In the genomic region with DNA sequence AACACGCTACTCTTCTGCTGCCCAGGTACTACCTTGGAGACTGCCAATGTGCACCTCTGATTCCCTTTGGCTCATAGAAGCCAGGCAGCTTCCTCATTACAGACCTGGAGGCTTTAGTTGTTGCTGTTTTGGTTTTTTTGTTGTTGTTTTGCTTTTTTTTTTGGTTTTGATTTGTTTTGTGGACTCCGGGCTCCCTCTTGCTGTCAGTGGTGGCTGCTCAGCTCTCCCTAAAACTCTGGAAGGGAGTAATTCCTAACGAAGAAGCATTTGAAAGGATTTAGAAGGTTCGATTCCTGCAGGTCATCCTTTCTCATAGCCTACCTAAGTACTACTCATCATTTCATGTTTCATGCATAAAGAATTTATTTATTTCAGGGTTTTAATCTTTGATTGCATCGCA, we compare ENCODE assay signal across 28 mouse cellular contexts. TPM values are rescaled to one million over a fixed set of nuclear protein-coding genes. Genes with fewer than 3 reads are reported as not detected.
DNase-seq lines count a peak whose midpoint lies in the region; ATAC-seq and TF ChIP-seq lines count a peak whose summit lies in the region.
"Had no signal": no experiment of that assay in that cellular context is flagged by ENCODE, and none has a peak within 500 bp of the region (broad histone marks: within the 10 kb centered on the region; RNA-seq: fewer than 3 reads in every experiment).

No protein-coding gene starts in this region.

- H3K36me3 ChIP-seq in hindbrain, postnatal 0 days (ENCODE audit: insufficient read depth, low read length) = no peaks in the 10 kb centered on the region
- no peaks in the 10 kb centered on the region for H3K36me3 ChIP-seq in hindbrain, embryonic 11.5 days (ENCODE audit: control insufficient read depth, insufficient read depth, low read length)
- no peaks in the 10 kb centered on the region for H3K36me3 ChIP-seq in stomach, postnatal 0 days (ENCODE audit: control insufficient read depth, insufficient read depth, low read length)
- H3K36me3 ChIP-seq: embryonic facial prominence, embryonic 10.5 days; embryonic facial prominence, embryonic 13.5 days; forebrain, embryonic 12.5 days; forebrain, embryonic 15.5 days; heart, embryonic 12.5 days; heart, embryonic 15.5 days; hindbrain, embryonic 12.5 days; hindbrain, embryonic 15.5 days had no signal

- no peak overlapping the region for H3K4me2 ChIP-seq in hindbrain, postnatal 0 days (ENCODE audit: low read depth, low read length)
- H3K4me2 ChIP-seq in hindbrain, embryonic 11.5 days (replicated peaks; ENCODE audit: low read depth, low read length) = no peak overlapping the region
- no peak overlapping the region for H3K4me2 ChIP-seq in stomach, postnatal 0 days (replicated peaks; ENCODE audit: low read depth)
- H3K4me2 ChIP-seq: embryonic facial prominence, embryonic 13.5 days; forebrain, embryonic 12.5 days; forebrain, embryonic 15.5 days; heart, embryonic 12.5 days; heart, embryonic 15.5 days; hindbrain, embryonic 12.5 days; hindbrain, embryonic 15.5 days had no signal

- no peak overlapping the region for H3K9ac ChIP-seq in hindbrain, postnatal 0 days (replicated peaks; ENCODE audit: low read length)
- H3K9ac ChIP-seq in hindbrain, embryonic 11.5 days (ENCODE audit: low read depth, low read length) = no peak overlapping the region
- H3K9ac ChIP-seq in stomach, postnatal 0 days (ENCODE audit: low read length) = no peak overlapping the region
- H3K9ac ChIP-seq: embryonic facial prominence, embryonic 13.5 days; forebrain, embryonic 12.5 days; forebrain, embryonic 15.5 days; heart, embryonic 12.5 days; heart, embryonic 15.5 days; hindbrain, embryonic 12.5 days; hindbrain, embryonic 15.5 days had no signal

- TF ChIP-seq EP300 in stomach, postnatal 0 days (optimal IDR thresholded peaks at IDR 0.05) = no peak

- H3K27me3 ChIP-seq in hindbrain, postnatal 0 days (ENCODE audit: insufficient read depth, low read length) = no peaks in the 10 kb centered on the region
- H3K27me3 ChIP-seq in hindbrain, embryonic 11.5 days (ENCODE audit: control insufficient read depth, insufficient read depth, low read length) = no peaks in the 10 kb centered on the region
- no peaks in the 10 kb centered on the region for H3K27me3 ChIP-seq in stomach, postnatal 0 days (ENCODE audit: control insufficient read depth, insufficient read depth, low read length)
- H3K27me3 ChIP-seq: embryonic facial prominence, embryonic 13.5 days; forebrain, embryonic 12.5 days; forebrain, embryonic 15.5 days; heart, embryonic 12.5 days; heart, embryonic 15.5 days; hindbrain, embryonic 12.5 days; hindbrain, embryonic 15.5 days had no signal

- TF ChIP-seq POLR2A in cortical plate, adult 2 months (IDR thresholded peaks at IDR 0.05; ENCODE audit: extremely low read depth, insufficient read depth, low read length) = no peak

- DNase-seq in hindbrain, postnatal 0 days (ENCODE audit: low spot score) = no peak
- no peak for DNase-seq in hindbrain, embryonic 11.5 days (ENCODE audit: low spot score)
- DNase-seq in left cerebral cortex, adult 2 months (ENCODE audit: extremely low spot score in 1 of 2, low spot score in 2 of 2) = no peak
- DNase-seq in left cerebral cortex, postnatal 14 days (ENCODE audit: low spot score in 2 of 2) = no peak
- no peak for DNase-seq in stomach, postnatal 0 days (ENCODE audit: low spot score)
- DNase-seq: adrenal gland, adult 2 months; adrenal gland, postnatal 14 days; cerebellum, adult 11 months; cerebellum, adult 2 months; cerebellum, adult 9-11 months; cerebellum, postnatal 25 days; embryo, embryonic 11 days; gastrocnemius, adult 2 months; gastrocnemius, postnatal 14 days; heart, adult 11 months; heart, postnatal 10 days; heart, postnatal 36 days had no signal

- H3K9me3 ChIP-seq in hindbrain, postnatal 0 days (ENCODE audit: low read length) = no peaks in the 10 kb centered on the region
- no peaks in the 10 kb centered on the region for H3K9me3 ChIP-seq in hindbrain, embryonic 11.5 days (ENCODE audit: control insufficient read depth, low read length)
- H3K9me3 ChIP-seq in stomach, postnatal 0 days (ENCODE audit: control insufficient read depth, low read length) = no peaks in the 10 kb centered on the region
- H3K9me3 ChIP-seq: embryonic facial prominence, embryonic 10.5 days; embryonic facial prominence, embryonic 13.5 days; forebrain, embryonic 12.5 days; forebrain, embryonic 15.5 days; heart, embryonic 12.5 days; heart, embryonic 15.5 days; hindbrain, embryonic 12.5 days; hindbrain, embryonic 15.5 days had no signal

- no peaks in the 10 kb centered on the region for H3K4me1 ChIP-seq in hindbrain, postnatal 0 days (ENCODE audit: insufficient read depth, low read length)
- H3K4me1 ChIP-seq in hindbrain, embryonic 11.5 days (replicated peaks; ENCODE audit: control insufficient read depth, insufficient read depth, low read length) = no peaks in the 10 kb centered on the region
- no peaks in the 10 kb centered on the region for H3K4me1 ChIP-seq in cortical plate, adult 2 months (ENCODE audit: control insufficient read depth, insufficient read depth, low read length)
- no peaks in the 10 kb centered on the region for H3K4me1 ChIP-seq in stomach, postnatal 0 days (replicated peaks; ENCODE audit: control insufficient read depth, insufficient read depth)
- H3K4me1 ChIP-seq: embryonic facial prominence, embryonic 10.5 days; embryonic facial prominence, embryonic 13.5 days; forebrain, embryonic 12.5 days; forebrain, embryonic 15.5 days; hindbrain, embryonic 12.5 days; hindbrain, embryonic 15.5 days had no signal

- TF ChIP-seq CTCF in hindbrain, postnatal 0 days (IDR thresholded peaks at IDR 0.05; ENCODE audit: low read depth) = peak; percentile 39
- peak; percentile 36 for TF ChIP-seq CTCF in left cerebral cortex, adult 2 months (IDR thresholded peaks at IDR 0.05)
- TF ChIP-seq CTCF in cortical plate, adult 2 months (IDR thresholded peaks at IDR 0.05; ENCODE audit: extremely low read depth, insufficient read depth, low read length) = 0 out of 2 replicates have a peak, but pooled peaks have one; percentile 12
- peak; percentile 22; the same call in 1 of the 2 replicates for TF ChIP-seq CTCF in stomach, postnatal 0 days (IDR thresholded peaks at IDR 0.05; ENCODE audit: low read depth)

- intact Hi-C loops in left cerebral cortex, adult 2 months (cut with DNase I) = no loop called here
- intact Hi-C loops in left cerebral cortex, postnatal 14 days (cut with DNase I) = no loop called here

- H3K27ac ChIP-seq in hindbrain, postnatal 0 days = no peak overlapping the region
- H3K27ac ChIP-seq in hindbrain, embryonic 11.5 days (ENCODE audit: low read depth, low read length) = no peak overlapping the region
- H3K27ac ChIP-seq in left cerebral cortex, adult 2 months = no peak overlapping the region
- no peak overlapping the region for H3K27ac ChIP-seq in cortical plate, adult 2 months (ENCODE audit: insufficient read depth, low read length)
- no peak overlapping the region for H3K27ac ChIP-seq in stomach, postnatal 0 days (replicated peaks)
- H3K27ac ChIP-seq: embryonic facial prominence, embryonic 10.5 days; embryonic facial prominence, embryonic 13.5 days; forebrain, embryonic 12.5 days; forebrain, embryonic 15.5 days; gastrocnemius, adult 2 months; heart, embryonic 15.5 days; hindbrain, embryonic 12.5 days; hindbrain, embryonic 15.5 days had no signal

- no peak for ATAC-seq in hindbrain, postnatal 0 days
- no peak for ATAC-seq in hindbrain, embryonic 11.5 days (ENCODE audit: low FRiP score)
- no peak for ATAC-seq in stomach, postnatal 0 days (ENCODE audit: low FRiP score, low TSS enrichment)
- ATAC-seq: CD4-positive, CD25-positive, alpha-beta regulatory T cell, adult 4 months; forebrain, embryonic 15.5 days had no signal

- H3K4me3 ChIP-seq in hindbrain, postnatal 0 days (ENCODE audit: low read length) = no peak overlapping the region
- H3K4me3 ChIP-seq in hindbrain, embryonic 11.5 days (ENCODE audit: low read depth, low read length) = no peak overlapping the region
- no peak overlapping the region for H3K4me3 ChIP-seq in left cerebral cortex, adult 2 months
- H3K4me3 ChIP-seq in cortical plate, adult 2 months (ENCODE audit: insufficient read depth, low read length) = no peak overlapping the region
- H3K4me3 ChIP-seq in stomach, postnatal 0 days (ENCODE audit: low read depth, low read length) = no peak overlapping the region
- H3K4me3 ChIP-seq: embryonic facial prominence, embryonic 10.5 days; embryonic facial prominence, embryonic 13.5 days; erythroblast, embryonic 14.5 days; forebrain, embryonic 12.5 days; forebrain, embryonic 15.5 days; gastrocnemius, adult 2 months; heart, embryonic 12.5 days; heart, embryonic 15.5 days; hindbrain, embryonic 12.5 days; hindbrain, embryonic 15.5 days had no signal

- WGBS in hindbrain, postnatal 0 days = 88% methylated on average over 5 of the region's 5 CpGs
- WGBS in hindbrain, embryonic 11.5 days = 89% methylated on average over 5 of the region's 5 CpGs
- 87% methylated on average over 5 of the region's 5 CpGs for WGBS in stomach, postnatal 0 days

RNA-seq across cellular contexts. Expression of a gene that starts 42.4 kb away (rescaled TPM):
- total RNA-seq in hindbrain, postnatal 0 days (2014; rRNA removed) = 5.1 and 6.6 TPM in 2 replicates
- 5.8 and 6.1 TPM in 2 replicates for polyA plus RNA-seq in hindbrain, postnatal 0 days (2015; fragmentation: Nextera tagmentation; extraction: Ambion mirVana)
- 3.5 and 3.8 TPM in 2 replicates for polyA plus RNA-seq in hindbrain, embryonic 11.5 days (2014; fragmentation: Nextera tagmentation; extraction: Ambion mirVana)
- 10 to 100 TPM; 23.1 to 23.7 TPM for total RNA-seq in left cerebral cortex, adult 2 months (2021)
- 10 to 100 TPM; 14.8 to 16.1 TPM for total RNA-seq in left cerebral cortex, postnatal 14 days (2021)
- 15.9 and 16.0 TPM in 2 replicates for polyA plus RNA-seq in cortical plate, adult 2 months (2012; rRNA removed)
- 3.4 and 3.8 TPM in 2 replicates for polyA plus RNA-seq in stomach, postnatal 0 days (2015; fragmentation: Nextera tagmentation; extraction: Ambion mirVana)
